Mouse (Mus musculus) cortical plate, adult 2 months (tissue): ENCODE measurements at regions not wholly inside any gene's neighbourhood (a gene's known extent, or its start where the extent isn't known, plus 50 kb on each side); places are given as distances from the start of the nearest gene placed in this dataset.

ENCODE experiments used
- H3K27ac ChIP-seq: fragments of 200-500 bp; 2 replicates; pipeline ENCODE4 v1.5.1; 2012; ENCODE audit warnings: low read length, control low read depth, inconsistent platforms; ENCODE audit not compliant: insufficient read depth
- H3K4me1 ChIP-seq: fragments of 200-500 bp; 2 replicates; pipeline ENCODE4 v1.6.1; 2011; ENCODE audit warnings: low read length; ENCODE audit not compliant: control insufficient read depth, insufficient read depth
- H3K4me3 ChIP-seq: fragments of 200-500 bp; 2 replicates; pipeline ENCODE4 v1.5.1; 2011; ENCODE audit warnings: mild to moderate bottlenecking, low read length, control low read depth; ENCODE audit not compliant: insufficient read depth
- CTCF ChIP-seq: fragments of 200-500 bp; IDR thresholded peaks from 2 replicates; pipeline ENCODE4 v1.5.1; 2011; ENCODE audit warnings: mild to moderate bottlenecking, control low read depth, low read length; ENCODE audit not compliant: insufficient read depth; ENCODE audit errors: extremely low read depth
- POLR2A ChIP-seq: fragments of 200-500 bp; IDR thresholded peaks from 2 replicates; pipeline ENCODE4 v1.6.1; 2011; ENCODE audit warnings: mild to moderate bottlenecking, low read length, control low read depth; ENCODE audit not compliant: insufficient read depth; ENCODE audit errors: extremely low read depth

DNA sequence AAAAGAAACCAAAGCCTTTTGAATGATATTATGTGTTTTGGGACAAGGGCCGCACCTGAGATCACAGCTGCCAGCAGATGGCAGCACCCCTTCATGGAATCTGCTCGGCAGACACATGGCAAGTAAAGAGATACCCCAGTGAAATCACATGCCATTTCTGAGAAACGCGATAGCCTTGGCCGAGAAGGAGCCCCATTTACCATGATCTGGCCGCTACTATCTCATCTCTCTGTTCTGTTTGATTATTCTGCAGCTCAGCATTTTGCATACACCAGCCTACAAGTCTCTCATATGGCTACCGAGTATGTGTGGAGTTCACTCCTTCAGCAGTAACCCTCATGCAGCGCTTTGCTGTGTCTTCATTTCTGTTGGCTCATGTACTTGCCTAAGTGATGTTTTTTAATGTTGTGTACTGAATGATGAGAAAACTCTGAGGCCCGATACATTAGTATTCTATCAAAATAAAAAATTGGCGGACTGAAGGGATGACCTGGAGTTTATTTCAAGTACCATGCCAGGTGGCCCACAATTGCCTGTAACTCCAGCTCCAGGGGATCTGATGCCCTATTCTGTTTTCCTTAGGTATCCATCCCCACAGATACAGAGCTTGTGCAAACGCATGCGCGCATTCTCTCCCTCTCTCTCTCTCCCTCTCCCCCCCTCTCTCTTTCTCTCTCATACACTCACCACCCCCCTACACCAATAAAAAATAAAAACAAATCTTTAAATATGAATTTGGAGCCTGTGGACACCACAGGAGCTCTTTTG, 2303.6 kb downstream of the 4930444P10Rik start:
- H3K27ac ChIP-seq, result no peak overlapping the region
- no peak overlapping the region for H3K4me3 ChIP-seq

DNA sequence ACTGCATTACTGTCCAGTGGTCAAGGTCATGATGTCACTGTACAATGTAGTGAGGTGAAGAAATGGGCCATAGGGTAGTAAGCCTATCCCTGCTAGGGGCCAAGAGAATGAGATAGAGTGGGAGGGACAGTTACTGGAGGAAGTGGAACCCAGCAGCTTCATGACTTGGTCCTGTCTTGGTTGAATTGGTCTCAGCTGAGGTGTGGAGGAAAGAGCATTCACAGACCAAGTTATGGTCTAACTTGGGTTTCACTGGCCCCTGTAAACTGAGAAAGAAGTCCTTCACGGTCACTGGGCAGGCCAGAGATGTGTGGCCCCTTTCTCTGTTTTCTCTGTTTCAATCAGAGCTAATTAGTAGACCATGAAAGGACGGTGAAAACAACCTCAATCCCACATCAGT, 2306.1 kb downstream of the 4930444P10Rik start:
- Histone ChIP-seq H3K27ac (no peak overlapping the region), H3K4me3 (no peak overlapping the region), H3K4me1 (no peaks in the 10 kb centered on the region; the same call in 1 of the 2 replicates)
- TF ChIP-seq POLR2A (no peak), CTCF (no peak)

More for the DNA sequence above, 2303.6 kb downstream of the 4930444P10Rik start:
- H3K4me1 ChIP-seq, result no peaks in the 10 kb centered on the region; the same call in 1 of the 2 replicates
- TF ChIP-seq POLR2A, result no peak
- peak; percentile 87 for TF ChIP-seq CTCF

DNA sequence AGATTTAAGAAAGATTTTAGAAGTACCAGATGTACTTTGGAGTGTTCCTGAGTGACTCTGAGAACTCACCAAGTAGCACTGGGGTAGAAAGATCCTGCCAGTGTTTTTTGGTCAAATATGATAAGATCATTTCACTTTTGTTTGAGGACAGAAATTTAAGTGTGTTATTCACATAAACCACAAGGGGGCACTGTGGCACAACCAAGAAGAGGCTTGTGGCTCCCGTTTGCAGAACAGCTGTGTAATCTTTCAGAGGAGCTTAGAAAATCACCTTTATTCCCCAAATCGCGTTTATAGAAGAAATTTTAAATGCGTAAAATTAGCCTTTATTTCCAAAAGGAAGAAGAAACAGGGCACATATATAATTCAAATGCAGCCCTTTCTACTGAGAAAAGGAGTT, 2308.7 kb downstream of the 4930444P10Rik start:
- TF ChIP-seq POLR2A (no peak), CTCF (peak; percentile 73)
- Histone ChIP-seq H3K4me3 (no peak overlapping the region), H3K27ac (no peak overlapping the region), H3K4me1 (no peaks in the 10 kb centered on the region; the same call in 1 of the 2 replicates)

DNA sequence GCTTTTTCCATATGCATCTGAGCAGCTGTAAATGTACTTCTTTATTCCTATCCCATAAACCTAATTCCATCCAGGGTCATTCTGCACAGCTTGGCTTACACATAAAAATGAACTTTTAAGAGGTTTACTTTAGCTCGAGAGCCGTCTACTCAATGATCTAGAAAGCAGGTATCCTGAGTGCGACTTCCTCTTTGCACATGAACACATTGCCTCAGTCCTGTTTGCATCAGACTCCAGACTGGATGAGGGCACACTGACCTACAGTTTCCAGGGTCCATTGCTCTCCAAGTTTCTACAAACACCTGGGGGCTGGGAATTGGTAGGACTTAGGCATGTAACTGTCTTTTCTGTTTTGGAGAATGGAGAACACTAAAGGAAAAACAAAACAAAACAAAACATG, 2310.5 kb downstream of the 4930444P10Rik start:
- no peak for TF ChIP-seq POLR2A
- no peak for TF ChIP-seq CTCF
- Histone ChIP-seq H3K27ac (no peak overlapping the region), H3K4me1 (no peaks in the 10 kb centered on the region), H3K4me3 (no peak overlapping the region)

DNA sequence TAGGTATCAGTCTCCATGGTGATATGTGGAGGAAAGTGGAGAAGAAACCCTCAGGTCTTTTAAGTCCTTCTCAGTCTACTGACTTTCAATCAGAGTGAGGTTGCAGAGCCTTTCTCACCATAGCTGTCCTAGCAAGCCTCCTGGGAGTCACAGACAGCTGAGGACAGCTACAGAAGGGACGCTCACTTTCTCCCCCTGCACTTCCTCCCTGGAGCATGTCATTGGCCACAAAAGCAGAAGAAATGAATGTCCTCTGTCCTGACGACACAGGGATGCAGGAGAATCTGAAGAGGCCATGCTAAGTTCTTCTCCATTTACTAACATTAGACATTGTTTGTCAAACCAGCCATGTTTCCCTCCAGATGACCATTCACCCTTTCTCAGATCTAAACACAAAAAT, 2321.0 kb downstream of the 4930444P10Rik start:
- Histone ChIP-seq H3K4me1 (no peaks in the 10 kb centered on the region), H3K27ac (no peak overlapping the region), H3K4me3 (no peak overlapping the region)
- TF ChIP-seq POLR2A, result no peak
- no peak for TF ChIP-seq CTCF

DNA sequence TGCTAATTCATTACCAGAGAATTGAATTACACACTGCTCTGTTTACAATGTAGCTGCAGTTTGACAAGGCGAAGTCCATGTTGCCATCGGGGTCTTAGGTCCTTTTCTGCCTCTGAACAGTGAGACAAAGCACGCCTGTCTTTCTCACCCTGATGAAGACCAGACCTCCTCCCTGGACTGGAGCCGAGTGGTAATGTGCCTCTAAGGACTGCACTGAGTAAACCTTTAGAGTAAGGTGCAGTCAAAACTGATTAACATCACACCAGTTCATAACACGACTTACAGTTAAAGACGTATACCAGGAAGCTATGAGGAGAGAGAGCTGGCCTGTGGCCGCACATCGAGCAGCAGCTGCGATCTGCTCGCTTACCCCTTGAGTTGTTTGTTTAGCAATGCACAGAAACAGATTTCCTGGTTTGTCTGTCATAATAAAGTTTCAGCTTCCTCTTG, 2322.1 kb downstream of the 4930444P10Rik start:
- Histone ChIP-seq H3K27ac (no peak overlapping the region), H3K4me1 (no peaks in the 10 kb centered on the region), H3K4me3 (no peak overlapping the region)
- TF ChIP-seq POLR2A, result no peak
- no peak for TF ChIP-seq CTCF

DNA sequence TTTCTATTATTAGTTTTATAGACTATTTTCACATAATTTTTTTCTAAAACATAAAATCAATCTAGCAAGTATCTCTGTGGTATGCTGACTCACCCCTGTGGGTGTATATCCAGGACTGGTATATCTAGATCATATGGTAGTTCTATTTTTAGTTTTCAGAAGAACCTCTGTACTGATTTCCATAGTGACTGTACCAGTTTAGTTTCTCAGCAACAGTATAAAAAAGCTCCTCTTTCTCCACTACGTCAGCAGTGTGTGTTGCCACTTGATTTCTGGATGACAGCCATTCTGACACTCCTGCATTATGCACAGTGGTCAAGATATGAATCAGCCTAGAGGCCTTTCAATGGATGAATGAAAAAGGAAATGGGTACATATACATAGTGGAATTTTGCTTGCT, 2338.6 kb downstream of the A830018L16Rik start:
- TF ChIP-seq CTCF (no peak), POLR2A (no peak)
- peaks cover 2% of the 10 kb centered on the region for H3K4me1 ChIP-seq
- no peak overlapping the region for H3K27ac ChIP-seq
- H3K4me3 ChIP-seq, result no peak overlapping the region

DNA sequence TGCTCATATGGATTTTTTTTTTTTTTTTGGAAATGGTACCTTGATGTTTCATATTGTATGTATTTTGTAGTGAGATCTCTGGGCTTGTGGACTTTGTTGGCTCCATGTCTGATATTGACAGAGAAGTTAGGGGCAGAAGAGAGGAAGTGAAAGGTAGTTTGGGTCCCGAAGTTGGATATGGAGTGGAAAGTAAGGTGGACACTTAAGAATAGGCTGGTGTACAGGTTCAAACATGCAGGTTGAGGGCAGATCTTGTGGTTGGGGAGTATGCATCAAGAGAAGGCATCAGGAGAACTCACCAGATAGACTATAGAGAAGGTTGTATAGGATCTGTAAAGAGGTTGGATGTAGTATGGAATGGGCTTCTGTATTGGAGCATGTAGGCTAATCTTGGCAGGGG, 2337.5 kb downstream of the A830018L16Rik start:
- Histone ChIP-seq H3K4me3 (no peak overlapping the region), H3K27ac (no peak overlapping the region), H3K4me1 (peaks cover 2% of the 10 kb centered on the region)
- TF ChIP-seq POLR2A (no peak), CTCF (no peak)
